Mouse (Mus musculus): ENCODE data around the gene Mfsd13b.

DNA sequence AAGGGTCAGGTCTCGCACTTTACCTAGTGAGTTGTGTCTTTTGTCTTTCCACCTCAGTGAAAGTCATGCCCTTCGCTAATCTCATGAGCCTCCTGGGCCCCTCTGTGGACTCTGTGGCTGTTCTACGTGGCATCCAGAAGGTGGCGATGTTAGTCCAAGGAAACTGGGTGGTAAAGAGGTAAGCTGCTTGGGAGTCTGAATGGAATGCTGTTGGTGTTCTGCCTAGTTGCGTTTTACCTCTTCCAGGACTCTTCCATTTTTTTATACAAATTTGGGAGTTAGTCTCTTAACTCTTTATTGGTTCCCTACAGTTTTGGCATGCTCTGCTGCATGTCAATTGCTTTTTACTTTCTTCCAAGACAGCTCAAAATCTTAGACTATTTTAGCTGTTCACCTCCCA is 47.6 kb upstream of the Mfsd13b start:
- TF ChIP-seq CTCF (IDR thresholded peaks at IDR 0.05; ENCODE audit: low read depth, low read length) (peak; percentile 60), EP300 (IDR thresholded peaks at IDR 0.05; ENCODE audit: insufficient read depth, low read depth, low read length) (no peak), POLR2A (IDR thresholded peaks at IDR 0.05; ENCODE audit: insufficient read depth, low read length) (no peak)
